ENCODE assay signal across 1 mouse cellular context in genomic region chr19:6895608-6896305, GRCm38 (mm10).
TF ChIP-seq lines count a peak whose summit lies in the region.

No protein-coding gene starts in this region.

TF ChIP-seq in MEL, 35 proteins besides CTCF, POLR2A, EP300 and RAD21 (continued from another document):
- TF ChIP-seq MYB (IDR thresholded peaks at IDR 0.05; ENCODE audit: low read depth, low read length) (0 out of 2 replicates have a peak, but pooled peaks have one; percentile 40), POLR2AphosphoS2 (IDR thresholded peaks at IDR 0.05; ENCODE audit: low read length) (peak; percentile 28; the same call in 1 of the 2 replicates), ZMIZ1 (IDR thresholded peaks at IDR 0.05; ENCODE audit: low read depth, low read length) (peak; percentile 56; the same call in 1 of the 2 replicates), ETS1 (IDR thresholded peaks at IDR 0.05; ENCODE audit: low read depth, low read length) (peak; percentile 91), ELF1 (IDR thresholded peaks at IDR 0.05; ENCODE audit: low read depth, low read length) (0 out of 2 replicates have a peak, but pooled peaks have one; percentile 15), MXI1 (IDR thresholded peaks at IDR 0.05; ENCODE audit: low read depth, low read length) (peak; percentile 80)
TF ChIP-seq in MEL: peak in this region for 15; not testable (repeated sequence) for 20.
